ENCODE assay signal across 27 mouse cellular contexts in the genomic region with DNA sequence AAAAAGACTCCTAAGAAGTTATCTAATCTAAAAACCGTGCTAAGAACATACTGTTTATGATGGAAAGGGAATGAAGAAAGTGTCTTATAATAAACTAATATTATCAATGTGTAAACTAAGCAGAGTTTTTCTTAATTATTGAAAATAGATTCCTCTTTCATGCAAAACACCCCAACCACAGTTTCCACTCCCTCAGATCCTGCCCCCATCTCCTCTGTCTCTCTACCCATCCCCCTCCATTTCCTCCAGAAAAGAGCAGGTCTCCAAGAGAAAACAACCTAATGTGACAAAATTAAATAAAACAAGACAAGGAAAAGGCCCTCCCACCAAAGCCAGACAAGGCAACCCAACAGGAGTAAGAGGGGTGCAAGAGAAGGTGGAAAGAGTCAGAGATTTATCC.
"Had no signal": no experiment of that assay in that cellular context is flagged by ENCODE, and none has a peak within 500 bp of the region (broad histone marks: within the 10 kb centered on the region; RNA-seq: fewer than 3 reads in every experiment).

No protein-coding gene starts in this region.

- H3K27ac ChIP-seq: embryonic facial prominence, embryonic 10.5 days; embryonic facial prominence, embryonic 12.5 days; embryonic facial prominence, embryonic 13.5 days; embryonic facial prominence, embryonic 15.5 days; forebrain, embryonic 10.5 days; forebrain, embryonic 12.5 days; forebrain, embryonic 13.5 days; forebrain, embryonic 15.5 days; gastrocnemius, adult 2 months; heart, adult 2 months had no signal

- H3K36me3 ChIP-seq: embryonic facial prominence, embryonic 10.5 days; embryonic facial prominence, embryonic 12.5 days; embryonic facial prominence, embryonic 13.5 days; embryonic facial prominence, embryonic 15.5 days; forebrain, embryonic 10.5 days; forebrain, embryonic 12.5 days; forebrain, embryonic 15.5 days had no signal

- DNase-seq: cerebellum, adult 9-10 months; cerebellum, adult 9-11 months; cerebellum, postnatal 10 days; cerebellum, postnatal 14 days; cerebellum, postnatal 25 days; cerebellum, postnatal 36 days; embryo, embryonic 11 days; forebrain, postnatal 0 days; gastrocnemius, adult 2 months; gastrocnemius, postnatal 10 days; gastrocnemius, postnatal 14 days; gastrocnemius, postnatal 25 days; gastrocnemius, postnatal 36 days; heart, adult 11 months; heart, adult 18-20 months; heart, adult 2 months had no signal

- H3K9ac ChIP-seq: embryonic facial prominence, embryonic 12.5 days; embryonic facial prominence, embryonic 13.5 days; embryonic facial prominence, embryonic 15.5 days; forebrain, embryonic 12.5 days; forebrain, embryonic 13.5 days; forebrain, embryonic 15.5 days; forebrain, postnatal 0 days had no signal

- H3K4me3 ChIP-seq: embryonic facial prominence, embryonic 10.5 days; embryonic facial prominence, embryonic 12.5 days; embryonic facial prominence, embryonic 13.5 days; embryonic facial prominence, embryonic 15.5 days; erythroblast, embryonic 14.5 days; forebrain, embryonic 10.5 days; forebrain, embryonic 12.5 days; forebrain, embryonic 13.5 days; forebrain, embryonic 15.5 days; gastrocnemius, adult 2 months; heart, adult 2 months had no signal

- H3K4me2 ChIP-seq: embryonic facial prominence, embryonic 12.5 days; embryonic facial prominence, embryonic 13.5 days; embryonic facial prominence, embryonic 15.5 days; forebrain, embryonic 12.5 days; forebrain, embryonic 13.5 days; forebrain, embryonic 15.5 days had no signal

- H3K4me1 ChIP-seq: embryonic facial prominence, embryonic 10.5 days; embryonic facial prominence, embryonic 12.5 days; embryonic facial prominence, embryonic 13.5 days; embryonic facial prominence, embryonic 15.5 days; forebrain, embryonic 10.5 days; forebrain, embryonic 12.5 days; forebrain, embryonic 13.5 days; forebrain, embryonic 15.5 days had no signal

- H3K9me3 ChIP-seq: embryonic facial prominence, embryonic 10.5 days; embryonic facial prominence, embryonic 12.5 days; embryonic facial prominence, embryonic 13.5 days; embryonic facial prominence, embryonic 15.5 days; forebrain, embryonic 10.5 days; forebrain, embryonic 12.5 days; forebrain, embryonic 13.5 days; forebrain, embryonic 15.5 days had no signal

- H3K27me3 ChIP-seq: embryonic facial prominence, embryonic 12.5 days; embryonic facial prominence, embryonic 13.5 days; embryonic facial prominence, embryonic 15.5 days; forebrain, embryonic 12.5 days; forebrain, embryonic 13.5 days; forebrain, embryonic 15.5 days had no signal

- ATAC-seq: forebrain, embryonic 13.5 days; forebrain, embryonic 14.5 days; forebrain, embryonic 15.5 days; forebrain, embryonic 16.5 days; forebrain, postnatal 0 days had no signal
